Mouse (Mus musculus): ENCODE measurements around the gene Kirrel3.

GRCm38 (mm10) chr9:34965041-34965415, 479.3 kb downstream of the Kirrel3 start:
- TF ChIP-seq GATA1 (IDR thresholded peaks at IDR 0.05; ENCODE audit: borderline replicate concordance, low read length) (no peak), FLI1 (IDR thresholded peaks at IDR 0.05; ENCODE audit: low read length) (no peak)

All from megakaryocyte, embryonic 14.5 days (primary cell).